Mouse (Mus musculus) gonadal fat pad, adult 2 months (tissue): ENCODE results near the gene Tbc1d9b. TPM values are rescaled to one million over a fixed set of nuclear protein-coding genes. Genes with fewer than 3 reads are reported as not detected.

Experiments
- DNase-seq: peaks from one replicate; pipeline ENCODE4 v3.0.0-alpha.2; 2012; ENCODE audit warnings: low read depth
- polyA plus RNA-seq: library from polyadenylated mRNA; depleted of rRNA; stranded (reverse); fragments of >200 nt; gene quantifications from 2 replicates; pipeline ENCODE4 v1.2.3, GENCODE M21; 2012

The Tbc1d9b gene
- polyA plus RNA-seq, 1 experiment, result 78.5 TPM

GRCm38 (mm10) chr11:50176351-50176750, 45.2 kb downstream of the Tbc1d9b start:
- no peak for DNase-seq

- DNase-seq, result no peak
Observed at GRCm38 (mm10) chr11:50177111-50177510, 45.9 kb downstream of the Tbc1d9b start.

GRCm38 (mm10) chr11:50178532-50179488, 47.6 kb downstream of the Tbc1d9b start:
- no peak for DNase-seq

- no peak for DNase-seq
Observed at GRCm38 (mm10) chr11:50180478-50181231, 49.5 kb downstream of the Tbc1d9b start.

- DNase-seq, result no peak
Observed at GRCm38 (mm10) chr11:50182702-50183101, 51.5 kb downstream of the Tbc1d9b start.

GRCm38 (mm10) chr11:50184788-50185187, 53.6 kb downstream of the Tbc1d9b start:
- DNase-seq, result no peak

GRCm38 (mm10) chr11:50188682-50189081, 57.5 kb downstream of the Tbc1d9b start:
- DNase-seq, result no peak

GRCm38 (mm10) chr11:50190362-50190761, 59.2 kb downstream of the Tbc1d9b start:
- DNase-seq, result no peak

- no peak for DNase-seq
Observed at GRCm38 (mm10) chr11:50192278-50192677, 61.1 kb downstream of the Tbc1d9b start.

- no peak for DNase-seq
Observed at GRCm38 (mm10) chr11:50194070-50194469, 62.9 kb downstream of the Tbc1d9b start.

- no peak for DNase-seq
Observed at GRCm38 (mm10) chr11:50194793-50195192, 63.6 kb downstream of the Tbc1d9b start.

- DNase-seq, result no peak
Observed at GRCm38 (mm10) chr11:50197500-50197899, 66.3 kb downstream of the Tbc1d9b start.

- DNase-seq, result no peak
Observed at GRCm38 (mm10) chr11:50198219-50198846, 67.1 kb downstream of the Tbc1d9b start.

GRCm38 (mm10) chr11:50198916-50199315, 67.7 kb downstream of the Tbc1d9b start:
- DNase-seq, result no peak

- no peak for DNase-seq
Observed at GRCm38 (mm10) chr11:50200613-50201012, 69.4 kb downstream of the Tbc1d9b start.

GRCm38 (mm10) chr11:50201590-50201989, 70.4 kb downstream of the Tbc1d9b start:
- DNase-seq, result no peak

- DNase-seq, result no peak
Observed at GRCm38 (mm10) chr11:50203302-50203827, 72.2 kb downstream of the Tbc1d9b start.

- no peak for DNase-seq
Observed at GRCm38 (mm10) chr11:50205434-50205833, 74.2 kb downstream of the Tbc1d9b start.

GRCm38 (mm10) chr11:50206037-50206436, 74.8 kb downstream of the Tbc1d9b start:
- no peak for DNase-seq

- DNase-seq, result no peak
Observed at GRCm38 (mm10) chr11:50207344-50207743, 76.1 kb downstream of the Tbc1d9b start.

- no peak for DNase-seq
Observed at GRCm38 (mm10) chr11:50208039-50208438, 76.8 kb downstream of the Tbc1d9b start.

- no peak for DNase-seq
Observed at GRCm38 (mm10) chr11:50210101-50210504, 78.9 kb downstream of the Tbc1d9b start.
